Mouse (Mus musculus) G1E (cell line): Measurements from ENCODE around the gene Il4ra.

Experiments used
- CTCF ChIP-seq: IDR thresholded peaks from 2 replicates; pipeline ENCODE4 v1.5.1; 2012; ENCODE audit warnings: low read depth, low read length, inconsistent platforms, mixed read lengths
- GATA1 ChIP-seq: IDR thresholded peaks from 2 replicates; pipeline ENCODE4 v1.6.1; 2012; ENCODE audit warnings: borderline replicate concordance, low read length, inconsistent platforms, mixed read lengths
- POLR2AphosphoS5 ChIP-seq: IDR thresholded peaks from 2 replicates; pipeline ENCODE4 v1.6.1; 2012; ENCODE audit warnings: low read depth, low read length, inconsistent platforms; ENCODE audit not compliant: insufficient replicate concordance
- TAL1 ChIP-seq: conservative IDR thresholded peaks from 2 replicates; pipeline ENCODE4 v1.6.1; 2012; ENCODE audit warnings: low read depth, low read length, inconsistent platforms, mixed read lengths

- TF ChIP-seq CTCF (no peak), TAL1 (no peak), GATA1 (no peak), POLR2AphosphoS5 (no peak)
Observed at GRCm38 (mm10) chr7:125600612-125601279, 48.8 kb downstream of the Il4ra start.
